Mouse (Mus musculus) cortical plate, adult 2 months (tissue): ENCODE results near the gene Vmn1r196. TPM values are rescaled to one million over a fixed set of nuclear protein-coding genes. Genes with fewer than 3 reads are reported as not detected.

Experiments used
- H3K27ac ChIP-seq: fragments of 200-500 bp; 2 replicates; pipeline ENCODE4 v1.5.1; 2012; ENCODE audit warnings: low read length, control low read depth, inconsistent platforms; ENCODE audit not compliant: insufficient read depth
- H3K4me1 ChIP-seq: fragments of 200-500 bp; 2 replicates; pipeline ENCODE4 v1.6.1; 2011; ENCODE audit warnings: low read length; ENCODE audit not compliant: control insufficient read depth, insufficient read depth
- H3K4me3 ChIP-seq: fragments of 200-500 bp; 2 replicates; pipeline ENCODE4 v1.5.1; 2011; ENCODE audit warnings: mild to moderate bottlenecking, low read length, control low read depth; ENCODE audit not compliant: insufficient read depth
- CTCF ChIP-seq: fragments of 200-500 bp; IDR thresholded peaks from 2 replicates; pipeline ENCODE4 v1.5.1; 2011; ENCODE audit warnings: mild to moderate bottlenecking, control low read depth, low read length; ENCODE audit not compliant: insufficient read depth; ENCODE audit errors: extremely low read depth
- POLR2A ChIP-seq: fragments of 200-500 bp; IDR thresholded peaks from 2 replicates; pipeline ENCODE4 v1.6.1; 2011; ENCODE audit warnings: mild to moderate bottlenecking, low read length, control low read depth; ENCODE audit not compliant: insufficient read depth; ENCODE audit errors: extremely low read depth
- polyA plus RNA-seq: library from polyadenylated mRNA; depleted of rRNA; stranded (reverse); fragments of >200 nt; gene quantifications from 2 replicates; pipeline ENCODE4 v1.2.3, GENCODE M21; 2012; rRNA removed

Vmn1r196 gene
- polyA plus RNA-seq, 1 experiment = not detected

DNA sequence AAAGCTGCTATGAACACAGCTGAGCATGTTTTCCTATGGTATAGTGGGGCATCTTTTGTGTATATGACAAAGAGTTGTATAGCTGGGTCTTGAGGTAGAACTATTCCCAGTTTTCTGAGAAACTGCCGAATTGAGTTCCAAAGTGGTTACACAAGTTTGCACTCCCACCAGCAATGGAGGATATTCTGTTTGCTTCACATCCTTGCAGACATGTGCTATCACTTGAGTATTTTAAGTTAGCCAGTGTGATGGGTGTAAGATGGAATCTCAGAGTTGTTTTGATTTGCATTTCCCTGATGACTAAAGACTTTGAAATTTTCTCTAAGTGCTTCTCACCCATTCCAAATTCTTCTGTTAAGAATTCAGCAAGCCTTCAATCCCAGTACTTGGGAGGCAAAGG, 45.8 kb downstream of the Vmn1r196 start:
- TF ChIP-seq CTCF (no peak), POLR2A (no peak)
- Histone ChIP-seq H3K4me1 (no peaks in the 10 kb centered on the region), H3K27ac (no peak overlapping the region), H3K4me3 (no peak overlapping the region)

Other genes with a start within 250 kb of the Vmn1r196 start
- gene Hist1h4i, start 248.6 kb upstream of the Vmn1r196 start, polyA plus RNA-seq = 5.7 and 7.9 TPM in 2 replicates
- gene Hist1h2ag, start 247.0 kb upstream of the Vmn1r196 start, polyA plus RNA-seq = 0.63 and 1.1 TPM in 2 replicates
- 0.64 and 0.69 TPM in 2 replicates for gene Hist1h2bj, start 246.7 kb upstream of the Vmn1r196 start, polyA plus RNA-seq
- gene Vmn1r188, start 205.5 kb upstream of the Vmn1r196 start, polyA plus RNA-seq = not detected in 2 replicates
- gene Vmn1r189, start 184.1 kb upstream of the Vmn1r196 start, polyA plus RNA-seq = not detected in 2 replicates
- not detected in 2 replicates for gene Vmn1r191, start 106.0 kb upstream of the Vmn1r196 start, polyA plus RNA-seq
- gene Vmn1r192, start 98.8 kb upstream of the Vmn1r196 start, polyA plus RNA-seq = not detected in 2 replicates
- not detected in 2 replicates for gene Vmn1r193, start 66.8 kb upstream of the Vmn1r196 start, polyA plus RNA-seq
- gene Vmn1r194, start 45.7 kb upstream of the Vmn1r196 start, polyA plus RNA-seq = not detected in 2 replicates
- not detected in 2 replicates for gene Vmn1r195, start 19.4 kb upstream of the Vmn1r196 start, polyA plus RNA-seq
- gene Vmn1r197, start 34.7 kb downstream of the Vmn1r196 start, polyA plus RNA-seq = not detected in 2 replicates
- gene Vmn1r198, start 60.4 kb downstream of the Vmn1r196 start, polyA plus RNA-seq = not detected in 2 replicates
- gene Vmn1r199, start 89.9 kb downstream of the Vmn1r196 start, polyA plus RNA-seq = not detected in 2 replicates
- gene Vmn1r200, start 100.5 kb downstream of the Vmn1r196 start, polyA plus RNA-seq = not detected in 2 replicates
- gene Vmn1r201, start 182.0 kb downstream of the Vmn1r196 start, polyA plus RNA-seq = not detected in 2 replicates
- gene Vmn1r202, start 215.5 kb downstream of the Vmn1r196 start, polyA plus RNA-seq = not detected in 2 replicates
- gene Vmn1r203, start 228.2 kb downstream of the Vmn1r196 start, polyA plus RNA-seq = not detected in 2 replicates